Mouse (Mus musculus) natural killer cell, adult 2 months (primary cell): ENCODE results near the gene B9d2.

ENCODE experiments used
- DNase-seq, 2 experiments: peaks; one replicate each; pipeline ENCODE4 v3.0.0; 2022; ENCODE audit warnings: low spot score in 2 of 2

Gene B9d2

DNA sequence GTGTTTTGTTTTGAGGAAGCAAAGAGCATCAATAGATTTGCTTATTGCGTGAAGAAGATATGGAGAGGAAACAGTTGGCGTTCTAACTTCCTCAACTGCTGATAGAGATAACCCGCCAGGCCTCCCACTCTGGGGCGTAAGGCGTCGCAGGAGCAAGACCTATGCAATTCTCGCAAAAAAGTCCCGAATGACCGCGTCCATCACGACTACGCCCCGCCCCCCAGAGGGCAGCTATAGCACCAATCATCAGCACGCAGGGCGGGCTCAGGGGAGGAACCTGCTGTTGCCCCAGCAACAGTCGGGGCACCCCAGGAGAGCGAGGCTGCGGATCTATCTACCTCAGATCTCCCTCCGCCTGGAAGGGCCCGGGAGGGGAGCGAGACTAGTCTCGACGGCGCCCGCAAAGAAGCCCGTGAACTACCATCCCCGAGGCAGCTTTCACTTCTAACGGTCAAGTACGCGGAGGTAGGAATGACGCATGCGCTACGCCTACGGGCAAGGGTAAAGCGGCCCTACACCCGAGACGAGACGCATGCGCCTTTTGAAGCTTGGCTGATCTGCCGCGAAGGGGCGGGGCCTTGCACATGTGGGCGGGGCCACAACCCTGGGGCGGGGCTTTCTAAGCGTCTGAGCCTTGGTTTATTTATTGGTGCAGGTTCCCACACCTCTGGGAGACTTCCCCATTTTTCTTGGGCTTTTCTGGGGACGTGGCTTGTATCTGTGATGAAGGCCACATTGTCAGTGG is at the start of gene B9d2:
TSS of gene B9d2 (plus strand) at position 267 of the 745 bp plus-strand sequence.
- peak; percentile 98 to 99 for DNase-seq

DNA sequence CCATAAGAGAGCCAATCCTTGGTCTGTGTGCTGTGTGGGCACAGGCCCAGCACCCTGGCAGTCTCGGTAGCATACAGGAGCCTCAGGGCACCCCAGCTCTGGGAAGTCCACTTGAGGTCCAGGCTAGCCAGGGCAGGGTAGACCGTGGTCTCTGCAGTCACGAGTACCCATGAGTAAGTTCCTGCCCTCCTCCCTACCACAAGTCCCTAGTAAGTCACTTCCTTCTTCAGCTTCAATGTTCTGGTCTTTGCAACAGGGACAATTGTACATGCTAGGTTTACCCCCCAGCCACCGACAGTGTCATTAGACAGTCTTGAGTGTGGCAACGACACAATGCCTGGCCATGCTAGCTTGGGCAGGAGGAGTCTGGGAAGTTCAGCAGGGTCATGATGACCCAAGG is 47.9 kb upstream of the B9d2 start:
- DNase-seq, result peak in 1 of 2 experiments; percentile 42

DNA sequence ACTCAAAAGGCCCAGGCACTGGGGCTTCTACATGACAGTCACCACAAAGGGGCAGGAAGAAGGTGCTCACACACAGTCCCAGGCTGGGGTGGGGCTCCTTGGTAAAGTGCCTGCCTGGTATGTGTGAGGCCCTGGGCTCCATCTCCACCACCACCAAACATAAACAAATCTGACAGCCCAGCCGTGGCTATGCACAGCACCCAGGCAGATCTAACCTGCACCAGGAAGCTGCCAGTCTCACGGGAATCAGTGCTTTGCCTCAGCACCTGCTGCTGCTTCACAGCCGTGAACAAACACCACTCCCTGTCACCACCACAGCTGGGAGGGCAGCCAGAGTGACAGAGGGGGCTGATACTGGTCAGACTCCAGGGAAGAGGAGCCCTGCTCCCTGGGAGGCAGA is 44.2 kb upstream of the B9d2 start:
- peak in 1 of 2 experiments; percentile 79 for DNase-seq

DNA sequence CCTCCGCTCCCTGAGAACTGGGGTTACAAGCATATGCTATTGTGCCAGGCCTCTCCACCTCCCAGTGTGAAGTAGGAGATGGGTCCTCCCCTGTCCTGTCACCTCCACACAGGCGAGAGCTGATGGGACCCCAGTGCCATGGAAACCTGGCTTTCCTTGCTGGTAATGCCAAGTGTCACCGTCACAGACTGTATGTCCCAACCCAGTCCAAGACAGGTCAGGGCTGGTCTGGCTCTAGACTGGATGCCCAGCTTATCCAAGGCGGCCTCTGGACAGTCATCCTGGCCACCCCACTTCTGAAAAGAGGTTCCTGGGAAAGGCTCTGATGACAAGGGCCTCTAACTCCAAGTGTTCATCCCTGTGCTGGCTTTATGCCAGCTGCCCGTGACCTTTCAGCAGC is 43.5 kb upstream of the B9d2 start:
- DNase-seq, result no peak

DNA sequence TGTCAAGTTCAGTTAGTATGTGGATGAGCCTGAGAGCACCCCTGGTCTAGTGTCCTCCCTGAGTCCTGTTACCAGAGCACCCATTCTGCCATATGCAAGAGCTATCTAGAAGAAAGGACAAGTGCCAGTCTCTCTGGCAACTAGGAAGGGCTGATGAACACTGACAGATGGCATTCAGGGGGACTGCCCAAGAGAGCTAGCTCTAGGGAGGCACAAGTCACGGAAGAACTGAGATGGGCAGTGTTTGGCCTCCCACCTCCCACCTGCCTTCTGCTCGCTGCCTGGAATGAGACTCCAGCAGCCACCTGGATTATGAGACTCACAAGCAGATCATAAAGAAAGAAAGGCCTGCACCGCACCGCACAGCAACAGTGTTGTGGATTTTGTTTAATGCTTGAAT is 40.8 kb upstream of the B9d2 start:
- no peak for DNase-seq

DNA sequence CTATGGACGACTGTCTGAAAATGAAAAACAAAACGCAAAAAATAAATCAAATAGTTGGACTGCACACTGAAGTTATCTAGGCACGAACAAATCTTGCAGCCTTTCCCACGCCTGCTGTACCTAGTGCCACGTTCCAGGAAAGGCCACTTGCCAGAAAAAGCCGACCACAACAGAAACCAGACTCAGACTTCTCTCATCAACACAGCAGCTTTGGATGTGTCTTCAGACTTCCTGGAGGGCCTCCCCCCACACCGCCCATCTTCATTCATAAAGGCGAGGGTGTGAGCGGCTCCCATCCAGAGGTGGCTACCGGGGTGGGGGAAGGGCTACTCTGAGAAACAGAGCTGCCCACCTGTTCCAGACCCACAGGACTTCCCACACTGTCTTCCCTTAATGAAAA is 36.4 kb upstream of the B9d2 start:
- DNase-seq, result no peak

DNA sequence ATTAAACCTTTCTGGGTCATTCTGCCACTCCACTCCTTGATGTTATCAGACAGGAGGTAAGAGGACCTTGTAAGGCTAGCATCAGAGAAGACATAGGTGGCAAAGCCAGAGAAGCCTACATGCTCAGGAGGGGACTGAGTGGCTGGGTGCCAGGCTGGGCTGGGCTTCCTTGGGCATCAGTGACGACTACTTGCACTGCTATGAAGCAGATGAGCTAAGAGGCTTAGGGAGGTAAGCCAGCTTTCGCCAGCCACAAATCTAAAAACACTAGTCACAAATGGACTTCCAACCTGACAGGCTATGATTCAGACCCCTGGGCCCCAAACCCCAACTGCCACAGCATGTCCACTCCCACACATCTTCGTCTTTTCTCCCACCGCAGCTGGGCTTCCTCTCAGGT is 35.9 kb upstream of the B9d2 start:
- DNase-seq, result peak in 1 of 2 experiments; percentile 28

DNA sequence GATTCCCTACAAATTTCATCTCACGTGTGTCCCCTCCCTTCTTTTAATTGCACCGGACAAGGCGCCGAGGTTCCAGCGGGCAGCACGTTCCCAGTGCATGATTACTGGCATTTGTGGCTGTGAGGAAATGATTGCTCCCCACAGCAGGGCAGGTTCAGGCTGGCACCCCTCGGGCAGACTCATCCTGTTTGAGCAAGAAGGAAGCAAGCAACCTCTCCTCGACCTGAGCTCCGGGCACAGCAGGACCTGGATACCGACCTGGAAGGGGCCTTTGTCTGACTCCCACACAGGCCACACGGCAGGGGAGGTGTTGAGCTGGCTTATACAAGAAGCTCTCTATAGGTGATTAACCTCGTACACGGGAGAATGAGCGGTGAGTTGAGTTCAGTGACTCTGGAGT is 35.5 kb upstream of the B9d2 start:
- no peak for DNase-seq

DNA sequence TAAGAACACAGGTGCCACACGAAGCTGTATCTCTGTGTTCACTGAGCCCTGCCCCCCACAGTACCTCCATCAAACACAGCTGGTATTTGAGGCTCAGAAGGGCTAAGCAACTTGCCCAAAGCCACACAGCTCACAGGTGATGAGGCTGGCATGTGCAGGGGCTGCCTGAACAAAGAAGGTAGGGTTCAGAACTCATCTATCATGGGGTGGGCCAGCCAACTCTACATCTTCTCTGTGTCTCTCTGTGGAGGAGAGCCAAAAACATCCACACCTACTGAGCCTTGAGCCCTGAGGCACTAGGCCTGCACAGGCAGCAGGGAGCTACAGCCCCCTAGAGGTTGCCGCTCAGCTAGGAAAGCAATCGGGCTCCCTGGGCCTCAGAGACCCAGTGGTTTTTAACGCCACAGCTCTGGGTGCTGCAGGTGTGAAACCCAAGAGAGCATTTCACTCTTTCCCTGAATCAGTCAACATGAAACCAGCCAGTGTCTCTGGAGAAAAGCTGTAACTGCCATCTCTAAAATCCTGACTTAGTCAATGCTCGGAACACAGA is 32.9 kb upstream of the B9d2 start:
- peak; percentile 54 to 66 for DNase-seq

DNA sequence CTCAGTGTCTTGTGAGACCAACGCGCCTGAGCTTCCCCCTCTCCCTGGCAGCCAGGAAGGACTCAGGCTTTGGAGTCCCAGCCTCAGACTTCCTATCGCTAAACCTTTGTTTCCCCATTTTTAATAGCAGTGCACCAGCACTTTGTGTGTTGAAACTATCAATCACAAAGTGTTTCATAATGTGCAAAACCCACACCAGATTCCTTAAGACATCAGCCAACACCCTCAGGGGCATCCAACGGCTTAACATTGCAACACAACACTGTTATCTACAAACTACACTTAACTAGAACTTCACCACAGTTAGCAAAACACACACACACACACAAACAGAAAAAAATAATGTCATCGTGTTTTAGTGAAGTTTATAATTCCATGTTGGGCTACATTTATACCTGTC is 30.7 kb upstream of the B9d2 start:
- no peak for DNase-seq

DNA sequence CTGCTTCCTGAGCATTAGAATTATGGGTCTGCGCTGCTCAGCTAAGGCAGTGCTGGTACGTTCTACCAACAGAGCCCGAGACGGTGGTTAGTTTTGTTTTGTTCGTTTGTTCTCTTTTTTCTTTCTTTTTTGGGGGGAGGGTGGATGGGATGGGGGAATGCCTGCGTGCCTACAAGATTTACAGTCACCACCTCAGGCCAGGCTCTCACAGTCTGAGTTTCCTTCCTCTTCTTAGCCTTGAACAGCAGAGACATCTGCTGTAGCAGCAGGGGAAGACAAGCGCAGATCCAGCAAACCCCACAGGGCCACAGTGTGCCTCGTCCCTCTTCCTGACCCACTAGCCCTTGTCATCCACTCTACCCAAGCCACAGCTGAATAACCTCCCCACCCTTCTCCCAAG is 29.3 kb upstream of the B9d2 start:
- DNase-seq, result peak in 1 of 2 experiments; percentile 66

DNA sequence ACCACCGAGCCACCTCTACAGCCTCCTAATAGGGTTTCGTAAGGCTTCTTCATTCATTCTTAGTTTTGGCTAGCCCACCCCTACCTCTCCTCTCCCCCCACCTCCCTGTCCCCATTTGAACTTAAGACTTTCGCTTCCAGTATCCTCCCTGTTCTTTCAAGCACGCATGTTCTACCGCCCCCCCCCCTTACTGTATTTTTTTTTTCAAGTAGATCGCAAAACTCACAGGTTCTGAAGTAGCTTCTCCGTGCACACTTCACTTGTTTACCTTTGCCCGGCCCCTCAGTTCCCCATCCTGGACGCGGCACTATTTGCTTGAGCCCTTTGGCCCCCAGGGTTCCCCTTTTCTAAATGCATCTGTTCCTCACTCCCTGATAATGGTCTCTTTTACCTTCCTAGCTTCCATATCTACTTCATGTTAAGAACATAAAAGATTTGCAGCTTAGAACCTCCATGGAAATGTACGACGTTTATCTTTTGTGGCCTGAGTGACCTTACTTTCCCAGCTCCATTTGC is 28.3 kb upstream of the B9d2 start:
- no peak for DNase-seq

DNA sequence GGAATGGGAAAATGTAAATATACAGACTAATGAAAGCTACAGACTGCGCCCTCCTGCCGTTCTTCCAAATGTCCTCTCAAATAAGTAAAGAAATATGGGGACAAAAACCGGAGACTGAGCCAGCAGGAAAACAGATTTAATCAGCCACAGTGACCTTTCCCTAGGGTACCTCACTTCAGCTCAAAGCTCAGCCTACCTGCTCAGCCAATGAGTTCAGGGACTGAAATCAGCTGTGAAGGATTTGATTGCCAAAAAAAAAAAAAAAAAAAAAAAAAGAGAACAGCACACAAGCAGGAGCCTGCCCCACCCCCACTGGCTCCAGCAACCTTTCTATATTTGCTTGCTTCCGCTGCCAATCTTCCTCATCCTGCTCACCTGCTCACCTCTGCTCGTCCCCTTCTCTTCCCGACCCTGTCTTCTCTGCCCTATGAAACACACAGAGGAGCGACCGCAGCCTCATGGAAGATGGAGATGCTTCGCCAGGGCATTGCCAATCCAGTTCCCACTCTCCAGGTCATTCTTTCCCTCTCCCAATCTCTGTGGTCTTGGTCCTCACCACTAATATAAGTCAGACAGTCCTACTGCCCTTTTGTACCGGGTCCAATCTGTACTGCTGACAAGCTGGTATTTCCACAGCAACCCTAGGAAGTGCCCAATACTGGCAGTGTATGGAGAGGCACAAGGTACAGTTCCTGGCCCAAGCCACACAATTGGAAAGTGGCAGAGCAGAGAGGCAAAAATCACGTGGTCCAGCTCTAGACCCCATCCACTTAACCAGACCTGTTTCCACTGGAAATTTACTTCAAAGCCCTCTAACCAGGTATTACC is 24.8 kb upstream of the B9d2 start:
- DNase-seq, result no peak

DNA sequence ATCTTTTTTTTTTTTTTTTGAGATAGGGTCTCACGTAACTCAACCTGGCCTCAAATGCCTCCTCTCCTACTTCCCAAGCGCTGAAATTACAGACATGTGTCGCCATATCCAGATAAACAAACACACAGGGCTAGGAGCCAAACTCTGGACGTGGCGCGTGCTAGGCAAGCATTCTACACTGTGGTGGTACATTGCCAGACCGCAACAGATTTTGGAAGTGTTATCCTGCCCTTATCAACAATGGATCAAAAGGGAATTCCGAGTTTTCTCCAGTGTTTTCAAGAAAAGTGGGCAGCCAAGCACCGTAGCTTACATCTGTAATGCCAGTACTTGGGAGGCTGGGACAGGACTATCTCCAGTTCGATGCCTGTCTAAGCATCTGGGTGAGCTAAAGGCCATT is 22.8 kb upstream of the B9d2 start:
- no peak for DNase-seq

DNA sequence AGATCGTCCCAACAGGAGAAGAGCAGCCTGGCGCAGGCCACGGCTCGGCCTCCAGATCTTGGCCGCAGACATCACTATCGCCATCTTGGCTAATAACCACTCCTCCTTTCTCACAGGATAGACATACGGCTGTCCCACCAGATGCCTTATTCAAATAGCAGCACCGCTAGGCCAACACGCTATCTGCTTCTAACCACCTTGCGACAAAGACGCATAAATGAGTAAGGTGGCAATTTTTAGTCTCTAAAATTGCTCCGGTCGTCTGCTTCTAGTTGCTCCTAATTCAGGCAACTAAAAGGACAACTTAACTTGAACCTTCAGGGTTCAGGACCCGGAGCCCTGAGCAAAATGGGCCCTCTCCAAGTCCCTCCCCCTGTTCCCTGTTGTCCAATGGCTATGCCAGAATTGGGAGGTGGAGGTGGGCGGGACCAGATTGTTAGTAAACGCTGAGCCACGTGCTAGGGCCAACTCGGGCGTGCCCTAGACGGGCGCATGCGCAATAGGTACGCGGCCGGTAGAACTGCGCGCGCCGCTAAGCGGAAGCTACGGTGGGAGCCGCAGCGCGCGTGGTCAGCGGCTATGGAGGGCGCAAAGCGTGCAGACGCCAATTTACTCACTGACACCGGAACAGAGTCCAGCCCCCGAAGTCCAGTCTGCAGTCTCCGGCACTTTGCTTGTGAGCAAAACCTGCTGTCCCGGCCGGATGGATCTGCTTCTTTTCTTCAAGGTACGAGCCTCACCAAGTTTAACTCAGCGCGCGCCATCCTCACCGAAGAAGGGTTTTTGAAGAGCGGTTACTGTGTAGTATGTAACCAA is 21.7 kb upstream of the B9d2 start, which contains the start of the genes Bckdha and Exosc5:
TSS of gene Bckdha (minus strand) at position 325 of the 816 bp plus-strand sequence.
TSS of gene Exosc5 (plus strand) at position 508 of the 816 bp plus-strand sequence.
- peak; percentile 100 for DNase-seq

DNA sequence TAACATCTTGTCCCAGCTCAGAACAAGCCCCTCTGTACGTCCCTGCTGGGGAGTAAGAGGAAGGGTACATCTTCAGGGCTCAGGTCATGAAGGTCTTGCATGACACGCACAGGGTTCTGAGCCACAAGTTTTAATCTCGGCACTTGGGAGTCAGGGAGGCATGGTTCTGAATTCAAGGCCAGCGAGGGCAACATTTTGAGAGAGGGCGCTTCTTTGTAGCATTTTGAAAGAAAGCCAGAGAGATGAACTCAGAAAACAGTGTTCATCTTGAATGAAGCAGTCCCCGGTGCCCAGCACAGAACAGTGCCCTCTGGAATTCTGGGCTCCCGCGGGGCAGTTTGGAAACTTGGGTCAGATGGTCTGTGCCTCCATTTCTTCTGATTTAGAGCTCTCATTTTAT is 14.2 kb upstream of the B9d2 start:
- DNase-seq, result no peak

DNA sequence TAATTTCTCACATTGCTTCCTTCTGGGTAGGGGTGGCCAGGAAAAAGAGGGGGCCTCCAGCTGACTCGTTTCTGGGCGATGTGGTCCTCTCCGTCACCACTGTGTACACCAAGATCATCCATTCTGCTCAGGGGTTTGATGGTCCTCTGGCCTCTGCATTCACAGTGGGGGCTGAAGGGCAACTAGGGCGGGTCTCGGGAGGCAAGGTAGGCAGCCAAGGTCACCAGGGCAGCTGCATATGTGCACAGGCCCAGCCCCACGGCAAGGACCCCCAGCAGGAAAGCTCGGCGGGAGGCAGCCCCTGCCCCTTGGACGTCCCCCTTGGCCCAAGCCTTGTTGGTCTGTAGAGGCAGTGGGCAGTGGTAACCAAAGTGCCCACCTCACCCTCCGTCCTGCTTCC is 11.4 kb upstream of the B9d2 start:
- DNase-seq, result no peak

DNA sequence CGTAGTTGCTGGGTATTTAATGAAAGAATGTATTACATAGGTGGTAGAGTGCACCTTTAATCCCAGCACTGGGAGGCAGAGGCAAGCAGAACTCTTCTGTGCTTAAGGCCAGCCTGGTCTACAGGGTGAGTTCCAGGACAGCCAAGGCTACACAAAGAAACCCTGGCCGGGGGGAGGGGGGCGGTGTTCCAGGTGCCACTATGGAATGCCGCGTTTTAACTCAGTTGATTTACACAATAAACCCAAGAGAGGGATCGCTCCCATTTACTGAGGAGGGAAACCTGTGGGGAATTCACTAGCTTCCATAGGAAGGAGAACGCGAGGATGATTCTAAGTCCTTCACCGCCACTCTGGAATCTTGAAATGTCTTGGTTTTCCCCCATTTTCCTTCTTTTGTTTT is 10.9 kb upstream of the B9d2 start:
- DNase-seq, result no peak

DNA sequence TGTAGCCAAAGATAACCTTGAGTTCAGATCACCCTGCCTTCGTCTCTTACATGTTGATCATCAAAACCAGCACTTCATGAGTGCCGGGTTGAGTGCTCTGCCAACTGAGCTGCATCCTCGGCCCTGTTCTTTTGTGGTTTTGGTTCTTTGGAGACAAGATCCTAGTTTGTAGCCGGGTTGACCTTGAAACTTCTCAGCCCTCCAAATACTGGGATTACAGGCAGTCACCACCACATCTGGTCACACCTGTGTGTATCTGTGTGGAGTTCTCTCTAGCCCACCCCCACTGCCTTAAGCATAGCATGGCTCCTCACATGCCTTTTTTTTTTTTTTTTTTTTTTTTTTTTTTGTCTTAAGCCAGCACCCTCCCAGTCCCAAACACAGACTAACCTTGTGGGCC is 10.5 kb upstream of the B9d2 start:
- no peak for DNase-seq

DNA sequence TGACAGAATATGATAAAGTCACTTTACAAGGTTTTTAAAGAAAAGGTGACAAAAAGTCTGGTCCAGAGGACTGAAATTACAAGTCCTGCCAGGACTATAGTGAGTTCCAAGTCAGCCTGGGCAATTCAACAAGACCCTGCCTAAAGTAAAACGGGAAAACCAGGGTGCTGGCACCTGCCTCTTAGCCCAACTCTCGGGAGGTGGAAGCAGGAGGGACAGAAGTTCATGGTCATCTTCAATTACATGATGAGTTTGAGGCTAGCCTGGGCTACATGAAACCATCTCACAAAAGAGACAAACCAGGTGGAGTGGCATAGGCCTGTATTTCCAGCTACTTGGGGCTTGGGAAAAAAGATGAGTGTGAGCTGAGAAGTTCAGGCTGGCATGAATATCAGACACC is 8.9 kb upstream of the B9d2 start:
- DNase-seq, result no peak

DNA sequence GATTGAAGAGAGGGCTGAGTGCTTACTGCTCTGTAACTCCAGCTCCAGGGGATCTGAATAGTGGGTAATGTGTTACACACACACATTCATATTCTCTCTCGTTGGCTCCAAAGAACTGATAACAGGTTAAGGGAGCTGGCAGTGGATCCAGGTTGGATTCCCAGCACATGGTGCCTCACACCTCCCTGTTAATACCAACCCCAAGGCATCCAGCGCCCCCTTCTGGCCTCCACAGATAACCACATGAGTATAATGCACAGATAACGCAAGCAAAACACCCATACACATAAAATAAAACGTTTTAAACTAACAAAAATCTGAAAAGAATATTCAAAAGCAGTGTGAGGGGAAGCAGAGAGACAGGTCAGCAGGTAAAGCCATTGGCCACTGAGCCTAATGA is 8.1 kb upstream of the B9d2 start:
- no peak for DNase-seq

DNA sequence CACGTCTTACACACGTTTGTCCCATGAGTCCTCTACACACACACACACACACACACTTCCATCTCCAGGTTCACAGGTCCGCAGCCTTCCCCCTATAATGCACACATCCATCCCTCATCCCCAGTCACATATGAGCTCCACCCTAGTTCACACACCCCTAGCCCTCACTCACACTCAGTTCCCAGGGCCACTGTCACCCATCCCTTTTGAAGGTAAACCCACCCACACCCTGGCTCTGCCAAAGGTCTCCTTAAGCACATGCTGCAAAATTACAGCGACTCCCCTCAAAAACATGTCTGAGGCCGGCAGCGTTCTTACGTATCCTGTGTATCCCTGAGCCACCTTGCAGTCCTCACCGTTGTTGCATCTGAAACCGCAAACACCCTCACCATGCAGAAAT is 6.3 kb upstream of the B9d2 start:
- no peak for DNase-seq
